Mouse (Mus musculus): ENCODE measurements around the gene Rorc. TPM values are rescaled to one million over a fixed set of nuclear protein-coding genes. Genes with fewer than 3 reads are reported as not detected.
A peak's percentile ranks its signal among the peaks of the same experiment; 100 is the strongest.

The Rorc gene
- total and polyA plus RNA-seq, 3 experiments, result not detected

GRCm38 (mm10) chr3:94442951-94443596 is 70.5 kb downstream of the Rorc start, which contains the start of gene Mrpl9 (continued):
- TF ChIP-seq CHD1 (IDR thresholded peaks at IDR 0.05; ENCODE audit: low read depth, low read length) (no peak; the same call in 1 of the 2 replicates), BHLHE40 (IDR thresholded peaks at IDR 0.05; ENCODE audit: borderline replicate concordance, low read depth, low read length) (no peak), RAD21 (IDR thresholded peaks at IDR 0.05; ENCODE audit: low read depth, low read length) (no peak)

GRCm38 (mm10) chr3:94443597-94443964 is 71.0 kb downstream of the Rorc start, which contains the start of gene Oaz3:
Gene Oaz3, minus strand, starts transcription at chr3:94443915.
- Histone ChIP-seq H3K36me3 (ENCODE audit: control insufficient read depth in 1 of 2, insufficient read depth in 2 of 2, low read length in 2 of 2) (peaks cover 11 to 18% of the 10 kb centered on the region in 2 experiments), H3K27me3 (ENCODE audit: control insufficient read depth in 1 of 2, insufficient read depth in 2 of 2, low read length in 2 of 2) (peaks cover 1 to 5% of the 10 kb centered on the region in 2 experiments; a peak in 2 of 4 replicates), H3K79me2 (ENCODE audit: control insufficient read depth, insufficient read depth, low read length, poor library complexity) (peaks cover 13% of the 10 kb centered on the region), H3K4me1 (ENCODE audit: control insufficient read depth in 1 of 2, insufficient read depth in 2 of 2, low read length in 2 of 2) (peaks cover 0 to 8% of the 10 kb centered on the region in 2 experiments; a peak in 2 of 4 replicates), H3K9me3 (replicated peaks; ENCODE audit: insufficient read depth, low read length) (no peaks in the 10 kb centered on the region), H3K27ac (ENCODE audit: control insufficient read depth, low read depth, low read length) (peak within 1 kb of the TSS; percentile 46), H3K9ac (ENCODE audit: control insufficient read depth, low read depth, low read length, poor library complexity, severe bottlenecking) (peak within 1 kb of the TSS; percentile 84), H3K4me3 (ENCODE audit: control insufficient read depth in 1 of 2, insufficient read depth in 1 of 2, low read depth in 2 of 2, low read length in 2 of 2) (peak within 1 kb of the TSS; percentile 76 to 93)
- DNase-seq (ENCODE audit: low read depth, low spot score), result no peak
- no peak for TF ChIP-seq USF1 (IDR thresholded peaks at IDR 0.05; ENCODE audit: low read depth, low read length)
- no peak for TF ChIP-seq BHLHE40 (IDR thresholded peaks at IDR 0.05; ENCODE audit: borderline replicate concordance, low read depth, low read length)
- 0 out of 2 replicates have a peak, but pooled peaks have one; percentile 6 for TF ChIP-seq MYC (IDR thresholded peaks at IDR 0.05; ENCODE audit: low read depth, low read length)

Other genes with a start within 250 kb of the Rorc start
- gene Gm10696, start 194.6 kb upstream of the Rorc start, total RNA-seq (2012; rRNA removed), result not detected in 2 replicates
- not detected for gene Gm10696, start 194.6 kb upstream of the Rorc start, polyA plus RNA-seq (2012; ENCODE audit: insufficient read depth in 1 of 2, insufficient read length in 2 of 2, low read depth in 1 of 2, low replicate concordance in 2 of 2, missing spikeins in 1 of 2)
- not detected in 2 replicates for gene Gm5286, start 176.1 kb upstream of the Rorc start, total RNA-seq (2012; rRNA removed)
- not detected for gene Gm5286, start 176.1 kb upstream of the Rorc start, polyA plus RNA-seq (2012; ENCODE audit: insufficient read depth in 1 of 2, insufficient read length in 2 of 2, low read depth in 1 of 2, low replicate concordance in 2 of 2, missing spikeins in 1 of 2)
- not detected in 2 replicates for gene Gm4778, start 108.8 kb upstream of the Rorc start, total RNA-seq (2012; rRNA removed)
- not detected for gene Gm4778, start 108.8 kb upstream of the Rorc start, polyA plus RNA-seq (2012; ENCODE audit: insufficient read depth in 1 of 2, insufficient read length in 2 of 2, low read depth in 1 of 2, low replicate concordance in 2 of 2, missing spikeins in 1 of 2)
- 0.81 and 0.95 TPM in 2 replicates for gene Them4, start 62.7 kb upstream of the Rorc start, total RNA-seq (2012; rRNA removed)
- gene Them4, start 62.7 kb upstream of the Rorc start, polyA plus RNA-seq (2012; ENCODE audit: insufficient read depth in 1 of 2, insufficient read length in 2 of 2, low read depth in 1 of 2, low replicate concordance in 2 of 2, missing spikeins in 1 of 2), result 1 to 10 TPM in 1 of 2 experiments, not detected in 1; 1.4 TPM
- not detected in 2 replicates for gene Them5, start 30.7 kb upstream of the Rorc start, total RNA-seq (2012; rRNA removed)
- gene Them5, start 30.7 kb upstream of the Rorc start, polyA plus RNA-seq (2012; ENCODE audit: insufficient read depth in 1 of 2, insufficient read length in 2 of 2, low read depth in 1 of 2, low replicate concordance in 2 of 2, missing spikeins in 1 of 2), result not detected
- gene C2cd4d, start 10.4 kb upstream of the Rorc start, total RNA-seq (2012; rRNA removed), result not detected in 2 replicates
- not detected for gene C2cd4d, start 10.4 kb upstream of the Rorc start, polyA plus RNA-seq (2012; ENCODE audit: insufficient read depth in 1 of 2, insufficient read length in 2 of 2, low read depth in 1 of 2, low replicate concordance in 2 of 2, missing spikeins in 1 of 2)
- not detected in 2 replicates for gene Lingo4, start 25.7 kb downstream of the Rorc start, total RNA-seq (2012; rRNA removed)
- gene Lingo4, start 25.7 kb downstream of the Rorc start, polyA plus RNA-seq (2012; ENCODE audit: insufficient read depth in 1 of 2, insufficient read length in 2 of 2, low read depth in 1 of 2, low replicate concordance in 2 of 2, missing spikeins in 1 of 2), result not detected
- gene Tdrkh, start 40.5 kb downstream of the Rorc start, total RNA-seq (2012; rRNA removed), result not detected in 2 replicates
- not detected for gene Tdrkh, start 40.5 kb downstream of the Rorc start, polyA plus RNA-seq (2012; ENCODE audit: insufficient read depth in 1 of 2, insufficient read length in 2 of 2, low read depth in 1 of 2, low replicate concordance in 2 of 2, missing spikeins in 1 of 2)
- 208 and 215 TPM in 2 replicates for gene Mrpl9, start 70.5 kb downstream of the Rorc start, total RNA-seq (2012; rRNA removed)
- gene Mrpl9, start 70.5 kb downstream of the Rorc start, polyA plus RNA-seq (2012; ENCODE audit: insufficient read depth in 1 of 2, insufficient read length in 2 of 2, low read depth in 1 of 2, low replicate concordance in 2 of 2, missing spikeins in 1 of 2), result 100 to 1,000 TPM in 1 of 2 experiments, not detected in 1; 191 TPM
- 0.59 and 0.89 TPM in 2 replicates for gene Oaz3, start 71.1 kb downstream of the Rorc start, total RNA-seq (2012; rRNA removed)
- gene Oaz3, start 71.1 kb downstream of the Rorc start, polyA plus RNA-seq (2012; ENCODE audit: insufficient read depth in 1 of 2, insufficient read length in 2 of 2, low read depth in 1 of 2, low replicate concordance in 2 of 2, missing spikeins in 1 of 2), result under 1 TPM in 1 of 2 experiments, not detected in 1; 0.91 TPM
- 0.07 and 0.23 TPM in 2 replicates for gene Celf3, start 105.5 kb downstream of the Rorc start, total RNA-seq (2012; rRNA removed)
- gene Celf3, start 105.5 kb downstream of the Rorc start, polyA plus RNA-seq (2012; ENCODE audit: insufficient read depth in 1 of 2, insufficient read length in 2 of 2, low read depth in 1 of 2, low replicate concordance in 2 of 2, missing spikeins in 1 of 2), result under 1 TPM in 1 of 2 experiments, not detected in 1; 0.31 TPM
- gene Riiad1, start 107.5 kb downstream of the Rorc start, total RNA-seq (2012; rRNA removed), result not detected in 2 replicates
- under 1 TPM in 1 of 2 experiments, not detected in 1; 0.64 TPM for gene Riiad1, start 107.5 kb downstream of the Rorc start, polyA plus RNA-seq (2012; ENCODE audit: insufficient read depth in 1 of 2, insufficient read length in 2 of 2, low read depth in 1 of 2, low replicate concordance in 2 of 2, missing spikeins in 1 of 2)
- gene Snx27, start 209.9 kb downstream of the Rorc start, total RNA-seq (2012; rRNA removed), result 36.9 and 38.5 TPM in 2 replicates
- gene Snx27, start 209.9 kb downstream of the Rorc start, polyA plus RNA-seq (2012; ENCODE audit: insufficient read depth in 1 of 2, insufficient read length in 2 of 2, low read depth in 1 of 2, low replicate concordance in 2 of 2, missing spikeins in 1 of 2), result 100 to 1,000 TPM in 1 of 2 experiments, 10 to 100 TPM in 1; 45.4 to 123 TPM

All from MEL (cell line).